Mouse (Mus musculus) retina, embryonic 14.5 days (tissue): Measurements from ENCODE around the gene Mobp.

Experiments
- DNase-seq: peaks from one replicate; pipeline ENCODE4 v3.0.0-alpha.2; 2015; ENCODE audit warnings: low spot score

The Mobp gene

DNA sequence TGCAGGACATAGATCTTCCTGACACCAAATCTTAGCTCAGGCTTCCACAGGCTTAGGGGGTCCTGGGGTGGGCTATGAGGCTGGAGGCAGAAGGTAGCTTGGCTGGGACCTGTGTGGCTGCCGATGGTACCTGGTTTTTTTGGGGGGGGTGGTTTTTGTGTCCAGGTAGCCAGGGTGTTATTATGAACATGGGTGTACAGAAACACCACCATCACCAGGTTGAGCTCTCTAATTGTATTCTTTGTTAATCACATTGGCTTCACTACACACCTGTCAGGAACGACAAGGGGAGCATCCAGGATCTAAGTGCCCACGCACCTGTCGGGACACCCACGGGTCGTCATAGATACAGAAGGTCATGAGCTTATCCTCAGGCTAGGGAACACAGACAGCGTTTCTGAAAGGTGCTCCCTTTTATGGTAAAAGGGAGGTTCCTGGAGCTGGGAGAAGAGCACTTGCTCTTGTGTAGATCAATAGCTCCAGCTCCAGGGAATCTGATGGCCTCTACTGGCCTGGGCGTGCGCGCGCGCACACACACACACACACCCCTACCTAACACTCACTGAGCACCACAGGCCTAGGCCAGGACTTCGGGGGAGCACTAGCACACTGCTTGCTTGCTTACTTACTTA, 14.9 kb upstream of the Mobp start:
- DNase-seq: no peak

DNA sequence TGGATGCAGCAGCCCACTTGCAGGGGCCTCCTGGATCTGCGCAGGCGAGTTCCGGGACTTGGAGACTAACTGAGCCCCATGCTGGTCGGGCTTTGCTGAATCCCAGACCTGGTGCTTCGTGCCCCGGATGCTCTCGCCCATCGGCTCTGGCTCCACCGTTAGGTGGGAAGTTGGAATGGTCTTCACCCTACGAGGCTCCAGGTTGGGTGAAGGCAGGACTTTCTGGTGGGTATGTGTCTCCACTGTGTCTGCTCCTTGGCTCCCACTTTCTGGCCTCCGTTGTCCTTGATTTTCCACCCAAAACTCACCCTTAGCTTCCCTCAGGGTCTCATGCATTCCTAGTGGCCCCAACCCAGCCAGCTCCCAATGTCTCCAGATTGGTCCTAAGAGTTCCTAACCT, 14.1 kb upstream of the Mobp start:
- DNase-seq: no peak

DNA sequence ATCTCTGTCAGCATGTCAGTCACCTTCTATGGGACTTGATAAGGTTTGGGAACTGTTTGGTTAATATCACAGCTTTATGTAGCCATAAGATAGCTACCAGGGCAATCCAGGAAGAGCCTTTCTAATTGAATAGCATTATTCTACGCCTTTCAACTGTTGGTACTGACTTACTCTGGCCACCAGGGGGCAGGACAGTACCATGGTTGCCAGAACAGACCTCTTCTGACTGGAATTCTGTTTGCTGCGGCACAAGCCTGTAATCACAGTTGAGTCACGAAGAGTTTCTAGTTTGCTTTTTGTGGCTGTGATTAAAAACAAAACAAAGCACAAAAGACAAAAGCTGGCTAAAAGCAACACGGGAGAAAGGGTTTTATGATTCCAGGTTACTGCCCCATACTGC, 8.9 kb upstream of the Mobp start:
- DNase-seq: peak; percentile 83

DNA sequence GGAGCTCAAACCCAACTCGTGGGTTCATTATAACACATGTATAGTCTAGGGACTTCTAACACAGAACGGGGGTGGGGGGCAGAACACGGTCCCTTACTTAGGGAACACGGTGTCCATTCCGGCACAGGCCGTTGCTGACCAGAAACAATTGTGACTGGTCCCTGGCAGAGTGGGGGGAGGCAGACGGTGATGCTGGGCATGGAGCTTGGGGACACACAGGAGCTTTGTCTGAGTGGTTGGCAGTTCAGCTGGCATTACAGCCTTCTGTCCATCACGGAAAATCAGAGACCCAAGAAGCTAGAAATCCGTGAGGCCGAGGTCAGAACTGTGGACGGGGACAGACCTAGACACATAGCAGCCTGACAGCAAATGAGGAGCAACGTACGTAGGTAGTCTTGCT, 5.0 kb upstream of the Mobp start:
- DNase-seq: no peak

DNA sequence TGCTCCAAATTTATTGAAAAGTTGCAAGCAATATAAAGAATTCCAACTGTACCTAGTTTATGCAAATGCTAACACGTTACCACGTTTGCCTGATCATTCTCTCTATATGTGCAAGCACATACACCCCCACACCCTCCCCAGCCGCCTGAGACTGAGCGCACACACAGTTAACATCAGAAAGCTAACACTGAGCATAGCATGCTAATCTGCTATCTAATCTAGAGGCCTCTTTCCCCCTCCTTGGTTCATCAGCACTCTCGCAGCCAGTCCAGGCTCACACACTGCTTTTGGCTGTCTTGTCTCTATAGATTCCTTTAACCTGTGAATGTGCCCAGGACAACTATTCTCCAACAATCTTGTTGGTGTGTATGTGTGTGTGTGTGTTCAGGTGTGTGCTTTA, 1.6 kb downstream of the Mobp start:
- DNase-seq: no peak

DNA sequence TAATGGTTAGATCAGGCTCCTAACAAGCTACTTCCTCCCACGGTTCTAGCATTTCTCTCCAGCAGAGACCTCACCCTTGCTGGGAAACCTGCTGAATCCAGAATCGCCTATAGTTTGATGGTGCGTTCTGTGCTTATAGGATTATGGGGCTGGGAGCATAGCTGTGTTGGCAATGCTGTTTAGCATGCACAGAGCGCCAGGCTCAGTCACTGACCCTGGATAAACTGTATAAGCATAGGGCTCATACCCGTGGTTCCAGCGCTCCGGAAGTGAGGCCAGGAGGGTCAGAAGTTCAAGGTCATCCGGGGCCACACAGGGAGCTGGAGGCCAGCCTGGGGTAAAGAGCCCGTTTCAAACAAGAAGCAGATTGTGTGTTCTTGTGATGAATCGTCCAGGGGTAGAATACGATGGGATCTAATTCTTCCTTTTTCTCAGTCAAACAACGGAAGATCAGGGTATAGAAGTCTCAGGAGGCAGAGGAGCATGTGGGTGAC, 2.4 kb downstream of the Mobp start:
- no peak for DNase-seq

DNA sequence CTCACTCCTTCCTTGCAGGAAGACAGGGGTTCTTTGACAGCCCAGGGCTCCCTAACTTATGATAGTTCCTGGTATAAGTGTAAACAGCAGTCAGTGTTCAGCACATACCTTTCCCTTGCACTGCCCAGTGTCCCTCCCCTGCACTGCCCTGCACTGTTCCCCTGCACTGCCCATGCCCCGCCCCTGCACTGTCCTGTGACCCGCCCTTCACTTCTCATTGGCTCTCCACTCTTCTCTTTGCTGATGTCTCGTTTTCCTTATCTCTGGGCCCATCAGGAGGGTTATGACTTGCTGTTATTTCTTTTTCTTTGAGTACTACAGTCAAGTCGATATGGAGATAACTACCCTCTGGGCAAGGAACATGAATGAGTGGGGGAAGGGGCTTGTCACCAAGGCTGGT, 8.5 kb downstream of the Mobp start:
- no peak for DNase-seq

DNA sequence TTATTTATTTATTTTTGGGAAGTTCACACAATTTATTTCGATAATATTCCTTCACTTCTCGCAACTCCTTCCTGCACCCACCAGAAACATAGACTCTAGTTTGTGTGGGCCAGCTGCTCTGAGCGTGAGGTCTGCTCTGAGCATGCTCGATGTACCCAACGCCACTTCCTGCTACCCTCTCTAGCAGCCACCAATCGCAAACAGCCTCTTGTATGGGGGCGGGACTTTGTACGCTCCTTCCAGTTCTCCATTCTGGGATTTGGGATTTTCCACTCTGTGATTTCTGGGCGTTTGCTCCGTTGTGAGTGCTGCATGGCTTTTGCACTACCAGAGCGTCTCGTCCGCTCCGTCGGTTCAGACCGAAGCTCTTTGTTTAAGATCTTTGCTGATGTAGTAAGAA, 14.4 kb downstream of the Mobp start:
- peak; percentile 13 for DNase-seq

DNA sequence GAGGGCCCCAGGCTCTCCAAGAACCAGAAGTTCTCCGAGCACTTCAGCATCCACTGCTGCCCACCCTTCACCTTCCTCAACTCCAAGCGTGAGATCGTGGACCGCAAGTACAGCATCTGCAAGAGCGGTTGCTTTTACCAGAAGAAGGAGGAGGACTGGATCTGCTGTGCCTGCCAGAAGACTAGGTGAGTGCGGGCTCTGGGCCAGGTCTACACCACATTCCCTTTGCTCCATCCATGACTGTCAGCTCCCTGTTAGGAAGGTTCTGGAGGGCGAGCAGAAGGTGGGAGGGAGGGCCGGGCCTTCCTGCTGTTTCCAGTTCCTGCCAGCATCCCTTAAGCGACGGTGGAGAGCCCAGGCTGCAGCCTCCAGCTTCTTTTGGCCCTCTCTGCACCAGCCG, 18.3 kb downstream of the Mobp start:
- DNase-seq: no peak

DNA sequence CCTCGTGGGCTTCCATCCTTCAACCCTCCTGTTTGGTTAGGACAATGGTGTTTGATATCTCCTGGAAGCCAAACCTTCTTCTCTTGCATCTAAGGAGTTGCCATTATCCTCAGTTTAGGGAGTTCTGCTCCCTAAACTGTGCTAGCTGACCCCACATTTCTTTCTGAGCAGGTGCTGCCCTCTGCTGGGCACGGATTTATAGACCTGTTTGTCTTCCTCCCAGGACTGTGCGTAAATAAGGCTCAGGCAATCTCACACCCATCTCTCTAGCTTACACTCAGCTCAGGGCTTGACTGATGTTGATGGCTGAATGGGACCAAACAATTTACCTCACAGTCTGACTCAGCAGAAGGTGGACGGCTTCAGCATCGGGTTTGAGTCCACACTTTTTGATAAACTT, 21.8 kb downstream of the Mobp start:
- peak; percentile 80 for DNase-seq

DNA sequence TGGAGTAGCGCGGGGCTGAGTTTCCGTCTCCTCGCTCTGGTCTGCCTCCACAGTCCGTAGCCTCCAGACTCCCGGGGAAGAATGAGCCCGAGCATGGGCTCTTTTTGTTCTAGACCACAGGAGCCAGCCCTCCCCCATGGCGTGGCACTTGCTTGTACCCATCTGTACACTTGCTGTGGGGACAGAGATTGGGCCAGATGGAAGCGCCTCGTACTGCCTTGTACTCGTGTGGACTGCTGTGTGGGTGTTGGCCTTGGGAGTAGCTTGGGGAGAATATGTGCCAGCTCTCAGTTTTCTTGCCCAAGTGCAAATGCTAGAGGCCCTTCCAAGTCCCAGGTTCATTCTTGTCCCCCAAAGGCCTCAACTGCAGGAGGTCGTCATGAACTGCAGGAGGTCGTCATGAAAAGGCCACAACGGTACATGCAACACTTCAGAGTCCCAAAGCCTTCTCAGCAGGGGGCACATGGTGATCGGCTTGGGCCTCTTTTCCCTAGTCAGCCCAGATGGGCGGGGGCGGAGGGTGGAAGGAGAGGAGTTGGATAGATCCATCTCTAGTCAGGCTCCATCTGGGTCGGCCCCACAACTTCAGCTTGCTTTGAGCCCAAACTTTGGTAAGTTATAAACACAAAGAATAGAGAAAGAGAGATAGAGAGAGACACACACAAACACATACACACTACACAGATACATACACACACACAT, 25.1 kb downstream of the Mobp start:
- DNase-seq: no peak

DNA sequence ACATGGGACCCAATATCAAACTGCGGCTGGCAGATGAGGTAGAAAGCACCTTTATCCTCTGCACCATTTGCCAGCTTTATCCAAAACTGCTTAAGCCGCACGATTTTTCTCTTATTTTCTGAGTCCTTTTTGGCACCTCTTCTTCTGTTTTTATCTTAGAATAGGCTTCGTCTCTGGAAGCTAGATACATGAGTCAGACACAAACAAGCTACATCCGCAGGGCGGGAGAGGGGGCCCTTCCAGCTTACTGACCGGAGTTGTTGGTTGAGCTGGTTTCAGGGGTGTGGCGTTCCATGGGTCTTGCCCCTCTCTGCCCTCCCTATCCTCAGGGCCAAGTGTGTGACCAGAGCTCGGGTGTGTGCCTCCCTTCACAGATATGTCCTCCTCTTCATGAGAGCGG, 29.3 kb downstream of the Mobp start:
- no peak for DNase-seq

DNA sequence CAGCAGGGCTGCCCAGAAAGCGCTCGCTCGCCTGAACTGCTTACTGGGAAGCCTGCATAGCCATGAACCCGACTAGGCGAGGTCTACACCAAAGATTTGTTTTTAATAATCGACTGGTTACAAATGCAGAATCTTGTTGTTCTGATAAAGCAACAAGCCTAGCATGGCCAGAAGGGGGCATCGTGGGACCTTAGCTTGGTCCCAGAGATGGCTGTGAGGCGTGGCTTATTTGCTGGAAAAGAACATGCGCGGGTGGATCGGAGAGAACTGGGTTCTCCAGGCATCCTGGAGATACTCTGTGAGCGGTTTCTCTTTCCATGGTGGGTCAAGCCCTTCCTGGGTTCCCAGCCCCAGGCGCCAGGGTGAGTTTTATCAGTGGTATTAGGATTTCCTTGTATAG, 35.0 kb downstream of the Mobp start:
- peak; percentile 73 for DNase-seq

DNA sequence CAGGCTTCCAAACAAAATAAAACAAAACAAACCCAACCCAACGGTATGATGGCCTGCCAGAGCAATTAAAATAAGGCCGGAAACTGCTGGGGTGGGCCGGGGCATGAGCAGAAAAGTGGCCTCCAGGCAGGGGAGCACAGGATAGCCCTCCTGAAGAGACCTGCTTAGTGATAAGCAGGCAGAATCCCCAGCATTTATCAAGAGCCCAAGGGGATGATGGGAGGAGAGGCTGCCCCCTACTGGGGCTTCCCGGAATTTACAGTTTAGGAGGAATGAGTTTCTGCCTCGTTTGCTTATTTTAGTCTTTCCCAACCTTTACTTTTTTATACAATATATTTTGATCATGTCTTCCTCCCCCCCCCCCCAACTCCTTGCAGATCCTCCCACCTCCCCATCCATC, 37.3 kb downstream of the Mobp start:
- peak; percentile 32 for DNase-seq

DNA sequence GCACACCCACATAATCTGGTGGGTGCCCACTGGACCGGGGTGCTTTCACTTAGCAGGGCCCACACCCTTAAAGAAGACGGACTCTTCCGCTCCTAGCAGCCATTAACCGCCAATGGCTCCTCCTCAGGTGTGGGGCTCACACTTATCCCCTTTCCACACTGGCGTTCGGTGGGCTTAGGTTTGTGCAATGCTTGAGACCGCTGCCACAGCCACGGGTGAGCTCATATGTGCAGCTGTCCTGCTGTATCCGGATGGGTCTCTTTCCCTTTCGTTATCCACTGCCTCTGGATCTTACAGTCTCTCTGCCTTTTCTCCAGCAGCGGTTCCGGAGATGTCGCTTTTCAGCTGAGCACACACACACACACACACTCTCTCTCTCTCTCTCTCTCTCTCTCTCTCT, 41.4 kb downstream of the Mobp start:
- peak; percentile 24 for DNase-seq

DNA sequence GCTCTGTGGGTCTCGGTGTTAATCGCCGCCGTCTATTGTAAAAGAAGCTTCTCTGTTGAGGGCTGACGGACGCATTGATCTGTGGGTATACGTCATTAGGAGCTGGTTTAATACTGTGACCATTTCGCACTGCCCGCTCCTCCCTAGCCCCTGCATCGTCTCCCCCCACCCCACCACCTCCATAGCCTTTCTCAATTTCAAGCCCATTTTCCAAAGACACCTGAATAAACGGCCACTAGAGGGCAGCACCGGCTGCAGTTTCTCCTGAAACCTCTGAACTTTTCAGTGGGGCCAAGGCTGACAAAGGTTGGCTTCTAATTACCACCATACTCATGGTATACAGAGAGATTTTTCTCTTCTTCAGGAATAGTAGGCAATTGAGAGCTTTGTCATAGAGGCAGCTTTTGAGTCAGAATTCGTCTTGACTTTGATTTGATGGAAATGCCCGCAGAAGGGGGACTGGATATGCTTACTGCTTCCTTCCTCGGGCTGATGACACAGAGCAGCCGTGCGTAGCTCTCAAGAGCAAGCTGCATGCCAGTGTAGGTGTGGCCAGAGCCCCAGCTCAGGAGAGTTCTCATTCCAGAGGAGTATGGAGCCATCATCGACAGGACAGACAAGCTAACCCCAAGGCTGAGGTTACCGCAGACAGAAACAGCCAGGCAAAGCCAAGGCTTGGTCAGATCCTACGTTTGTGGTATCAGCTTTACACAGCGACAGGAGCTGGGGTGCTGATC, 42.0 kb downstream of the Mobp start:
- peak; percentile 98 for DNase-seq

DNA sequence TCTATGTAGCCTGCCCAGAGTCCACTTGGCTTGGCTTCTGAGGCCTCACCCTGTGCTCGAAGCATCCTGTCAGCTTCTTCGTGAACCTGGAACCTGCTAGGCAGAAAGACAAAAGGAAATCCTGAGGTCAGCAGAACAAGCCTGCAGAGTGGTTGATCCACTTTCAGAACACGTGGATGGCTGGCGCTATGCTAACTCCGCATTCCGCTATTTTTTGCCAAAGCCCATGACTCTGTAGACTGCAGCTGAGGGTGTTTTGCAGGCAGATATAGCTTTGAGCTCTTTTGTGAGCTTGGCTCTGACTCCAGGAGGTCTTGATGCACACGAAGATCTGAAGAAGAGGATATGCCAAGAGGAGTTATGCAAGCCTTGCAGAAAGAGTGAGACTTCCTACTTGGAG, 43.2 kb downstream of the Mobp start:
- no peak for DNase-seq

DNA sequence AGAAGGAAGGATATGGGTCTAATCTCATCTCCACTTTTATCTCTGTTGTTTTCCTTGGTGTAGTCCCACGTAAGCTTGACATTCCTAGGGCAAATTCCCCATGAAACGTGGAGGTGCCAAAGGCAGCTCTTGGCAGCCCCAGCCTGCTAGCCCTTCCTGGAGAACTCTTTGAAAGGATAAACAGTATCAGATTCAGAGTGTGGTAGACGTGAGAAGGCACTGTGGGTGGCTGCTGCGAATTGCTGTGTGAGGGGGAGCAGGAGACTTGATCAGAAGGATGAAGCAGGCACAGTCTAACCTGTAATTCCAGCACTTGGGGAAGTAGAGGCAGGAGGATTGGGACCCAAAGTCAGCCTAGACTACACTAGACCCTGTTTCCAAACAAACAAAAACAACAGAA, 51.4 kb downstream of the Mobp start:
- no peak for DNase-seq

DNA sequence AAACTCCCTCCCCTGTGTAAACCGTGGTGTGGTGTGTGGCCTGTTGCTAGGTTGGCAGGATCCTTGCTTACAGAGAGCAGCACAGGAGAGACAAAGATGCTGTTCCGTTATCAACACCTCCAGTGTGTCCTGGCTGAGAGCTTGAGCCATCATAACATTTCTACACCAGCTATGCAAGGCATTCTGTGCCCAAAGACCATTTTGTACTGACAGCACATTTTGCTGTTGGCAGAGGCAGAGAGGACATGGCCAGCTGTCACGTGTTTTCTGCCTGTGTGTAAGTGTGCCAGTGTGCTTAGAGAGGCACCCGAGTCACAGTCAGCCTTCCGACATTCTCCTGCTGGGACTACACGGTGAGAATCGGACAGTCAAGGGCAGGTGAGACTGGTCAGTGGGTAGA, 52.2 kb downstream of the Mobp start:
- no peak for DNase-seq

DNA sequence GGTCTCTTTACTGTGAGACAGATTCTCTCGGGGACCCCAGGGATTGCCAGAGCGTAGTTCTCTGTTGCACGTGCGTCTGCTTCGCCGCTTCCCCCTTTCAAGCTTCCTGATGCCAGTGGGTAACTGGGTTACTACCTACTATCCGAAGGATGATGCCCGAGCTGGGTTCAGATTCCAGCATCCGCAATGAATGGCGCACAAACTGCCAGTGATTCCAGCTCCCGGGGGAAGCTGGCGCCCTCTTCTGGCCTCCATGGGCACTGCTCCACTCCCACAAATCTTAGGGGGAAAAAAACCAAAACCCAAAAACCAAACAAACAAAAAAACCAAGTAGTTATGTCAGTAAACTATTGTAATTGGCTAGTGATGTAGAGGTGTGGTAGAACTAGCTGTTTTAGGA, 53.2 kb downstream of the Mobp start:
- DNase-seq: peak; percentile 31

DNA sequence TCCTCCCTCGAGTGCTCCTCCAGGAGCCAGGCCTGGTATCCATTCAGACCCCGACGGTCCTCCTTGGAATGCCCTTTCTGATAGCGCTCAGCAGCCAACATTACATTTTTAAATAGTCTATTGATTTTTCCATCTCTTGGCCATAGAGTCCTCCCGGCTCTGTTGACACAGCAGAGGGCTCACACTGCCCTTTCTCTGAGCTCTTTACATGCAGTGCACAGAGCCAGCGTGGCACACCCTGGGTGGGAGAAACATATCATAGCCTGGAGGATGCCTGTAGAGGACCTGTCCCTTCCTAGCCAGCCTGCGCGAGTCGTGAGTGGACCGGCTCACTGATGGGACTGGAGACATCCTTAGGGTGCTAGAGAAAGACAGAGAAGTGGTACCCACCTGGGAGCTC, 54.4 kb downstream of the Mobp start:
- no peak for DNase-seq

DNA sequence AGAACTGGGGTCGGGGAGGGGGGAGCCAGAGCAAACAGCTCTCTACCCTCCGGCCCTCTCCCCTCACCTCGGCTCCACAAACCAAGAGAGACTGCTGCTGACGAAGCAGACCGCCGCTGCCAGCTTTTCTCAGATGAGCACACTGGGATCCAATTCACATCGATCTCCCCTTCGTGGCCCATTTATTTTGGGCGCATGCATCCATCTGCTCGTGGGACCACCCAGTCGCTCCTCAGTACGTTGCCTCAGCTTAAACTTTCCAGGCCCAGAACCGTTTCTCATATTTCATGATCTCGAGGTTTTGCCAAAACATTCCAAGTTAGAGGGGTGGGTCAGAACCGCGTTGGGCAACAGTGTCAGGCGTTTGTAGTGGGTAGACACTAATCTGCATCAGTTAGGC, 57.4 kb downstream of the Mobp start:
- no peak for DNase-seq

DNA sequence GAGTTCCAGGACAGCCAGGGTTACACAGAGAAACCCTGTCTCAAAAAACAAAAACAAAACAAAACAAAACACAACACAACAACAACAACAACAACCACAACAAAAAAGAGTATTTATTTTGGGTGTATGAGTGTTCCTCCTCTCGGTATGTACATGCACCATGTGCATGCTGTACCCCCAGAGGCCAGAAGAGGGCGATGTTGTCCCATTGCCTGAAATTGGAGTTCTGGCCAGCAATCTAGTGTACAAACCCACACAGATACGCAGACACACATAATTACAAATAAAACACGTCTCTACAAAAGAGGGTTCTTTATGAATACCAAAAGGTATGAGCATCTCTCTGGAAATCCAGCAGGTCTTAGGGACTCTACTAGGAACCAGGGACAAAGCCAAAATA, 60.6 kb downstream of the Mobp start:
- DNase-seq: peak; percentile 38
